Mouse (Mus musculus) lung, postnatal 14 days (tissue): Measurements from ENCODE around the gene Olfr1231.

Experiments
- DNase-seq: peaks from one replicate; pipeline ENCODE4 v3.0.0; 2021

Olfr1231 gene

GRCm38 (mm10) chr2:89306974-89307373 is at the start of gene Olfr1231:
TSS of gene Olfr1231 (minus strand) at chr2:89307074.
- no peak for DNase-seq

DNA sequence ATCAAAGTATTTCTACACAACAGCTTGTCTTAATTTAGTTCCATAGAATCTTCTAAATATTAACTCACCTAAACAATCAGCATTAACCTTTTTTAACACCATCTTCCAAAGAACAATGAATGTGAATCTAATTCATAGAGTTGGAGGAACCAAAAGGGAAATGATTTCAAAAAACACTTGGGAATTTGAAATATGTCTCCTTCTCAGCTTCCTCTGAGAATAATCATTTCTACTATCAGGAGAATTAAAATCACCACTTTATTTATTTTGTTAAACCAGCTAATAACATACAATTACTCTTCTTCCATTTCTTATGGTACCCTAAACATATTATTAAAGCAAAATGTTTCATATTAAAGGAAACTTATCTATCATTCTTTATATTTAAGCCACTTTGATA is 35.4 kb upstream of the Olfr1231 start, which contains the start of gene Olfr1233:
TSS of gene Olfr1233 (minus strand) at position 101 of the 400 bp plus-strand sequence.
- no peak for DNase-seq

DNA sequence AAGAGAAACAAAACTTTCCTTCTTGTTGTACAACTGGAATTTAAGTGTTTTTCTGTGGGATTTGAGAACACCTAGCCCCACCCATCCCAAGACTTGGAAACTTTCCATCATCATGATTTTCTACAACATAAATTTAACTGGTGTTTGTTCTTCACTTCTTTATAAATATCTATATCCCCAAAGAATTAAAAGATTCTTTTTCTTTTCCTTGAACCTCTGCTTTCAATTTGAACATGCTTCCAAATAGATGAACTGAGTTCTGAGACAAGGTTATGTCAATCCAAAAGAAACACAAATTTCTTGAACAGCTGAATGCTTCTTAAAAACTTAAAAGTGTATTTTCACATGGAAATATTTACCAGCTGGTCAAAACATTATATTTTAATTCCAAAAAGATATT is 22.7 kb upstream of the Olfr1231 start, which contains the start of gene Olfr1232:
TSS of gene Olfr1232 (minus strand) at position 101 of the 400 bp plus-strand sequence.
- no peak for DNase-seq

DNA sequence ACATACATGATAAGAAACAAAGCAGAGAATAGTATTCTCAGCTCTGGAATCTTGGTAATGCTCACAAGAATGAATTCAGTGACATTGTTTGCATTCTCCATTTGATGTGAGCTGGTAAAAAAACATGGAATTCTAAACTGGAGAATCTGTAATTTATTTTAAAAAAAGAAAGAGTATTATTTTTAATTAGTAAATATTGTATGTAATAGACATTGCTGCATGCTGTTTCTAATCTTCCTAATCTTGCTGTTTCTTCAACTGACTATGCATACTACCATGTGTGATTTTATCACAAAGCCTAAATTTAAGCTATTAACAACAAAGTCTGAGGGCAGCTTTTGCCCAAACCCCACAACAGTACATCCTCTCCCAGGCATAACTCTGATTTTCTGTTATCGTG is 9.7 kb downstream of the Olfr1231 start, which contains the start of gene Olfr1230:
TSS of gene Olfr1230 (minus strand) at position 101 of the 400 bp plus-strand sequence.
- no peak for DNase-seq

DNA sequence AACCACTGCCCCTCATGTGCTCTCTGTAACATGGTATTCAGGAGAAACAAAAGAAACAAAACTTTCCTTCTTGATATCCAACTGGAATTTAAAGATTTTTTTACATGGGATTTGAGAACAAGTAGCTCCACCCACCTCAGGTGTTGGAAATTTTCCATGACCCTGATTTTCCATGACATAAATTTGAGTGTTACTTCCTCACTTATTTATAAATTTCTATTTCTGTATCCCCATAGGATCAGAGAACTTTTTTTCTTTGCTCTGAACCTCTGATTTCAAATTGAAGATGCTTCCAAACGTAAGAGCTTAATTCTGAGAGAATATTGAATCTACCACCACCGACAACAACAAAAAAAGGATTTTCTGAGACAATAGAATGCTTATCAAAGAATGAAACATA is 19.0 kb downstream of the Olfr1231 start, which contains the start of gene Olfr1229:
TSS of gene Olfr1229 (minus strand) at position 101 of the 400 bp plus-strand sequence.
- no peak for DNase-seq

DNA sequence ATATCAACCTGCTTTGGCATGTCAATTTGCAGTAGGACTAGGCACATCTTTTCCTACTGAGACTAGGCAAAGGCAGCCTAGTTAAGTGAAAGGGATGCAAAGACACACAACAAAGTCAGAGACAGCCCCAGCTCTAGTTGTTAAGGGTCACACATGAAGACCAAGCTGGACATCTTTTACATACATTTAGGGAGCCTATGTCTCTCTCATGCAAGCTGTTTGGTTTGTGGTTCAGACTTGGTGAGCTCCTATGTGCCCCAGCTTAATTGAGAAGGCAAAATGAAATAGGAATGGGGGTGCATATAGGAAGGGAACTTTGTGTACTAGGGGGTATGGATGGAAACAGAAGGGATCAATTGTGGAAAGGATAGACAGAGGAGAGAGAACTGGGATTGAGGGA is 52.9 kb downstream of the Olfr1231 start, which contains the start of gene Olfr1228:
TSS of gene Olfr1228 (minus strand) at position 101 of the 400 bp plus-strand sequence.
- DNase-seq, result no peak
